Mouse (Mus musculus) right cerebral cortex, postnatal 36 days (tissue): ENCODE data around the gene Gm43951.

Experiments
- DNase-seq, 2 experiments: peaks; one replicate each; pipeline ENCODE4 v3.0.0; 2022; ENCODE audit warnings: low spot score in 2 of 2, mixed read lengths in 1 of 2

Gene Gm43951

GRCm38 (mm10) chr11:72206341-72207203 lies at the start of gene Gm43951:
TSS of gene Gm43951 (minus strand) at chr11:72206840.
- DNase-seq, result peak; percentile 39 to 44

GRCm38 (mm10) chr11:72256441-72256840 lies 49.8 kb upstream of the Gm43951 start:
- DNase-seq, result no peak

- DNase-seq, result no peak
These were observed 49.0 kb upstream of the Gm43951 start for GRCm38 (mm10) chr11:72255629-72256028.

- DNase-seq, result peak in 1 of 2 experiments; percentile 30
These were observed 38.6 kb upstream of the Gm43951 start for GRCm38 (mm10) chr11:72245196-72245753.

GRCm38 (mm10) chr11:72240062-72240860 lies 33.6 kb upstream of the Gm43951 start:
- no peak for DNase-seq

- DNase-seq, result peak; percentile 29 to 31
These were observed 27.4 kb upstream of the Gm43951 start for GRCm38 (mm10) chr11:72234013-72234412.

- no peak for DNase-seq
These were observed 26.4 kb upstream of the Gm43951 start for GRCm38 (mm10) chr11:72232991-72233390.

GRCm38 (mm10) chr11:72232068-72232467 lies 25.4 kb upstream of the Gm43951 start:
- no peak for DNase-seq

- no peak for DNase-seq
These were observed 21.9 kb upstream of the Gm43951 start for GRCm38 (mm10) chr11:72228513-72228912.

GRCm38 (mm10) chr11:72226901-72227300 lies 20.3 kb upstream of the Gm43951 start:
- no peak for DNase-seq

GRCm38 (mm10) chr11:72226020-72226791 lies 19.6 kb upstream of the Gm43951 start:
- DNase-seq, result no peak

GRCm38 (mm10) chr11:72224865-72225264 lies 18.2 kb upstream of the Gm43951 start:
- peak; percentile 51 to 68 for DNase-seq

- DNase-seq, result no peak
These were observed 16.8 kb upstream of the Gm43951 start for GRCm38 (mm10) chr11:72223414-72223813.

- peak; percentile 49 for DNase-seq
These were observed 14.6 kb upstream of the Gm43951 start for GRCm38 (mm10) chr11:72221278-72221677.

GRCm38 (mm10) chr11:72217116-72217515 lies 10.5 kb upstream of the Gm43951 start:
- no peak for DNase-seq

- peak; percentile 73 to 75 for DNase-seq
These were observed 8.8 kb upstream of the Gm43951 start, which contains the start of gene Med31 for GRCm38 (mm10) chr11:72215410-72215797. TSS of gene Med31 (minus strand) at chr11:72215592.

- peak; percentile 95 for DNase-seq
These were observed 8.2 kb upstream of the Gm43951 start for GRCm38 (mm10) chr11:72214591-72215409.

- no peak for DNase-seq
These were observed 1.3 kb upstream of the Gm43951 start for GRCm38 (mm10) chr11:72207834-72208377.

- DNase-seq, result peak; percentile 81 to 85
These were observed 679 bp upstream of the Gm43951 start, which contains the start of the genes 4933427D14Rik and Txndc17 for GRCm38 (mm10) chr11:72207204-72207833. TSS of gene 4933427D14Rik (minus strand) at chr11:72207459. TSS of gene Txndc17 (plus strand) at chr11:72207547.

- no peak for DNase-seq
These were observed 1.4 kb downstream of the Gm43951 start for GRCm38 (mm10) chr11:72205256-72205655.
